Mouse (Mus musculus): ENCODE measurements around the gene Kcnk18.

Kcnk18 gene

DNA sequence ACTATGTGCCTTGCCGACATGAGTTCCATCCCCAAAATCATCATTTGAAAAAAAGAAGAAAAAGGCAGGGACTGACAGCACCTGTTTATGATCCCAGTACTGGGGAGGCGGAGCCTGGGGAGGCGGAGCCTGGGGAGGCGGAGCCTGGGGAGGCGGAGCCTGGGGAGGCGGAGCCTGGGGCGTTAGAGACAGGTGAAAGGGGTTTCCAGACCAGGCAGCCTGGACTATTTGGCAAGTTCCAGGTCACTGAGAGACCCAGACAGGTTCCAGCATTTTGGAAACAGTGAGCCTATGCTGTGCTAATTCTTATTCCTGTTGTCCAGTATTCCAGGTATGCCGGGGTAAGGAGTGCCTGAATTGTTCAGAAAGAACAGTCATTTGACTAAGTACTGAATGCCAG is at the start of gene Kcnk18:
Gene Kcnk18 (plus strand): TSS at position 224 of the 400 bp plus-strand sequence.
- no peak for DNase-seq

GRCm38 (mm10) chr19:59169936-59170765 is 48.9 kb upstream of the Kcnk18 start, which contains the start of gene Vax1:
Gene Vax1 (minus strand): TSS chr19:59170056.
- DNase-seq: no peak

DNA sequence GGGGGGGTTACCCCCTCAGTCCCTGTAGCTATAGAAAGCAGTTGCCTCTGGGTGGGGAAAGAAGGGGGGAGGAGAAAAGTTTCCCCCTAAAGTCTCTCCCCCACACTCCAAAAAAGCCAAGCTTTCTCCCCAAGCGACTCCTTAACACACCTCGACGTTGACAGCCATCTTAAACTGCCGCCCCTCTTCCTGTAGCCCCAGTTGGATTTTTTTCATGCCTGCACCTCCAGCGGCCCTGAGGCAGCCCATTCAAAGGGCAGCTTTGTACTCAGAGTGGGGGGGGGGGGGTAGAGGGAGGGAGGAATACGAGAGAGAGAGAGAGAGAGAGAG is 48.3 kb upstream of the Kcnk18 start:
- DNase-seq: no peak

DNA sequence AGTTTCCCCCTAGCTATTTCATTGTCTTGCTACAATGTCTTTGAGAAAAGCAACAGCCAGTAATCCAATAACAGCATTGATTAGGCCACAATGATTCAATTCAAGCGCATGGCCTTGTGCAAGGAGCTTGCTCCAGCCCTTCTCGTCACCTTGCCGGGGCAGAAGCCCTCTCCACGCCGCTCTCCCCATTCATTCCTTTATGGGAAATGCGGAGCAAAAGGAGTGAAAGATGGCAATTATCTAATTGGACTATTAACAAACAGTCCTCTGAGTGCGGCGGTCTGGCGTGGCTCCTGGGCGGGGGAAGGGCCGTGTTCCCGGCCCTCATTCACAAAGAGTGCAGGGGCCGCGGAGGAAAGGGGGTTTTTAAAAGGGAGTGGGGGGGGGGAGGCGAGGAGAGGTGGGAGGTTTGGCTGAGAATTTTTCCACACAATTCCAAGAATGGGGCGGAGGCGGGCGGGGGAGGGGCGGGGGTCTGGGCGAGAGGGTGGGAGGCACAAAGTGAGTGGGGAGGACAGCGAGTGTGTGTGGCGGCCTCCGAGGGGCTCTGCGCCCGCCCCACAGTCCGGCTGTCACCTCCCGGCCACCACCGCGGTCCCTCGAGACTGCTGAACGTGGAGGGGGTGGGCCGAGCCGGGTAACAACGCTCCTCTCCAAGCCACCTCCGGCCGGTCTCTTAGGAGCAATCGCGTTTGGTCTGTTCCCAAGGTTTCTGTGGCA is 47.7 kb upstream of the Kcnk18 start:
- DNase-seq: no peak

DNA sequence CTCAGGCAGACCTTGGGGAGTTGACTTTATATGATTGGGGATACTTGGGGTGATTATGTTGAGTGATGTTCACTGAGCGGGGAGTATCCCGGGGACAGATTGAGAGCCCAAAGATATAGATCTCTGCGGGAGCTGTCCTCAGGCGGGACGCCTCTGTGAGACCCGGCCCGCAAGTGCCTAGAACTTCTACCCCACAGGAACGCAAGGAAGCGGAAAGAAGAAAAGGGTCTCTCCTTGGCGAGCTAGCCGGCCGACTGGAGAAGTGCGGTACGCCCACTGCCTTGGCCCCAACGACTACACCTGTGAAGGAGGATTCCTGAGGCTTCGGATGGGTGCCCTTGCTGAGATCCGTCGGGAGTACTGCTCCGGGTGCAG is 47.2 kb upstream of the Kcnk18 start:
- no peak for DNase-seq

DNA sequence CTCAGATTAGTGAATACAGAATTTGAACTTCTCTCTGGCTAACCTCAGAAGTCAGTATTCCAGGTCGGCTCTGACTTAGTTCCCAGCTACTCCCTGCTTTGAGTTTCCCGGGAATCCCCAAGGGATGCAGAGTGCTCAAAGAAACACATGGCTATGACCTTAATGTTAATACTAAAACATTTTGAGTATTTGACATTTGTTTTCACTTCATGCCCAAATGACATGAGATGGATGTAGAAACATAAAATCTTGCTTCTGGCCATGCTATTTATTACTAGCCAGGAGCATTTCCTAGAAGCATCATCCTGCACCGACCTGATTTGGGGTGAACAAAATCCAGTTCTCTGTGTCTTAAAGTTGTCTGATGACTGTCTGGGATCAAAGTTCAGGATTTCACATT is 46.2 kb upstream of the Kcnk18 start:
- no peak for DNase-seq

DNA sequence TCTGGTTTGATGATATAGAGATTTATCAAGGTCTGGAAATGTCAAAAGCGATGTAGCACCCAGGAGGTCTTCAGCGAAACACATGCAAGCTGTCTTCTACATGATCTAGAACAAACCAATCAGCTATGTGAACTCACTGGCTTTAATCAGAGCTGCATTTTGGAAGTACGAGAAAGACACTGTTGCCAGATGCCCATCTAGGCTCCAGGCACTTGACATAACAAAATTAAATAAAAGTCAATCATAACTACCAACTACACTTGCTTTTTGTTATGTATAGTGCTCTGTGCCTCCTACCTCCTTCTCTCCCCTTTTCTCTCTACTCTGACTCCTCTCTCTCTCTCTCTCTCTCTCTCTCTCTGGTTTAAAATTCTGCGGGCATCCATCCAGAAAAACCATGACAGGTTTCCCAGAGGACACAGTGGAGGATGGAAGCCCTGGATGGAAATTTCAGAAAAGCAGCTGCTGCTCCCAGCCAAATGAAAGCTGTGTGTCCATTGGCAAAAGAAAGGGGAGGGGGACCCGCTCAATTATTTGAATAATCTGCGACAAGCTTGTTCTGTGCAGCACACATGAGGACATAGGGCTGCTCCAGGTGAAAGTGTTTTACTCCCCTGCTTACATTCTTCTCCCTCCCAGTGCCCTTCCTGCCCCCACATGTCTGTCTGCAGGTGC is 45.5 kb upstream of the Kcnk18 start:
- no peak for DNase-seq

- no peak for DNase-seq
Measured at GRCm38 (mm10) chr19:59184000-59184399, 35.0 kb upstream of the Kcnk18 start.

DNA sequence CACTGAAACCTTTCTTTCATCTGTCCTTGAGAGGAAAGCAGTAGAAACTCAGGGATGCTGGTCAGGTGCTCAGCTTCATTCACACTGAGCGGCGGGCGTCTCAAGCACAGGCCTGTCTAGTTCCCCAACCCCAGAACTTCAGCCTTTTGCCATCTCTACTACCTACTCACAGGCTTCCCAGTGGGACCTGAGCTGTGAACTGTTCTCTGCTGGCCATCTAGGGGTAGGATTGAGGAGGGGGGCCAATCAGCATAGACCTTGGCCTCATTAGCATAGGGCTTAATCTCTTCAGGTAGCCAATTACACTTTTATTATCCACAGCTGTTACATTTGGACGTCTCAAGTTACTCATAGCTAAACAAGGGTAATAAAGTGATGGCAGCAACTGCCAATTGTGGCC is 30.0 kb upstream of the Kcnk18 start:
- DNase-seq: no peak

- DNase-seq: no peak
Measured at GRCm38 (mm10) chr19:59190431-59191122, 28.4 kb upstream of the Kcnk18 start.

- no peak for DNase-seq
Measured at GRCm38 (mm10) chr19:59191123-59191505, 27.9 kb upstream of the Kcnk18 start.

GRCm38 (mm10) chr19:59192491-59192890 is 26.5 kb upstream of the Kcnk18 start:
- no peak for DNase-seq

DNA sequence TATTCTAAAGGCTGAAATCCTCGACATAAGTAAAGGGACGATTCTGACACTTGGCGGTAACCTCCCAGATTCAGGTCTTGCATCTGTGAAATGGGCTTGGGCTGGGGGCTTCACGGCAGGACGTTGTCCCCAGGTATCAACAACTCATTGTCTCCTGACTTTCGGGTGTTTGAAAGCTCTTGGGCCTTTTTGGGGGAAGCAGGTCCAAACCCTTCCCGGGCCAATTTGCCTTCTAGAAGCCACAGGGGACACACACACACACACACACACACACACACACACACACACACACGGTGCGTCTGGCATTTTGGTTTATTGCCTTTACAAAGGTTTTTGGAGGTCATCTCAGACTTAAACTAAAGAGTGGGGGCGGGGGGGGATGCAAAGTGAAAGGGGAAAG is 25.6 kb upstream of the Kcnk18 start:
- no peak for DNase-seq

DNA sequence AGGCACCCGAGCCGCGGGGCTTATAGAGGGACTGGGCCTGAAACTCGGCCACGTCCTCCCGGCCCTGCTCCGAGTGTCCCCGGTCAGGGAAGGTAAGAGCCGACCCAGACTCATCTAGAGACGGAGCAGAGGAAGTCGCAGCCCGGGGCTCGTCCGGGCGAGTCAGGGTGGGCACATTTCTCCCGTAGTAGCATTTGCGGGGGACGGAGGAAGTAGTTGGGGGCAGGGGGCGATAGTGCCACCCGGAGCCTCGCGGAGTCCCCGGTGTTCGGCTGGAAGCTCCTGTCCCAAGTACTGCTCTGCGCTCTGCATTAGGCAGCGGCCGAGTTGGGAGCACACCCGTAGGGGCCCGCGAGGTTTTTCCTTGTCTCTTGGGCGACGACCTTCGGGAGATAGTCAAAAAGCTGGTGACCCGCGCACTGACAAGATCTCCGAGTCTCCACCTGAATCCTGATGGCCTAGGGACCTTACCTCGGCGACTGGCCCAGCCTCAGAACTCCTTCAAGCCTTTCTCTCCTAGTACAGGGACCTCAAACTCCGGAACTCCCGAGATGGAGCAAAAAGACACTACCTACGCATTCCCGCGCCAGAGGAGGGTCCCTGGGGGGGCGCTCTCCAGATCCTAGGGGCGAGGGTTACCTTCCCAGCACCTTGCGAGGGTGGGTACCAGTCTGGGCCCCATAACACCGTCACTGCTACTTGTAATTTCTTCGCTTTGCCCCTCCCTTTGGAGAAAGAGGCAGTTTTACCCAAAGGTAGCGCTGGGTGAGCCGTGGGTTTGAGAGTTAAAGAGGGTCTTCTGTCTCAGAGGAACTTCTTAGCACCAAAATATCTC is 24.8 kb upstream of the Kcnk18 start:
- DNase-seq: peak; percentile 22

DNA sequence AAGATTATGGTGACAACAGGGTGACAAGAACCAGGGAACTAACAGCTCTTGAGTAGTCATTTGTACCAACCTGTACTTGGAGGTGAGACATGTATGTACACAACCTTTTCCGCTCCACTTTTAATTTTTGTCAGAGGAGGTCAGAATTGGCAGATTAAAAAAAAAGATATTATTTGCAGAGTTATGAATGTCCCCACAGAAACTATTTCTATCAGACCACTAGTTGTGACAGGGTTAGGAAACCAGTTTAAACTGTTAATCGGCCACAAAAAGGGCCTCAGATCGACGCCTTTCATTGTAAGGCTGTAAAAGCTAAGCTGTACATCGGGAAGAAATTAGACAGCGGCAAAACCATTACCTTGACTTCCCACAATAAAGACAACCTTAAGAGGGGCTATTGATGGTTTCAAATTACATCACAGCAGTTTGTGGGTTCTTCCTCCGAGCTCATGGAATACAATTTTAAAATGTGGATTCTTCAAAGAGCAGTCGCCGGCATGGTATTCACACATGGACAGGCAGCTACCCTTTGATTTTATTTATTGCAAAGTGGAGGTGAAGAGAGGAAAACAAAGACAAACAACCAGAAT is 23.7 kb upstream of the Kcnk18 start:
- DNase-seq: no peak

DNA sequence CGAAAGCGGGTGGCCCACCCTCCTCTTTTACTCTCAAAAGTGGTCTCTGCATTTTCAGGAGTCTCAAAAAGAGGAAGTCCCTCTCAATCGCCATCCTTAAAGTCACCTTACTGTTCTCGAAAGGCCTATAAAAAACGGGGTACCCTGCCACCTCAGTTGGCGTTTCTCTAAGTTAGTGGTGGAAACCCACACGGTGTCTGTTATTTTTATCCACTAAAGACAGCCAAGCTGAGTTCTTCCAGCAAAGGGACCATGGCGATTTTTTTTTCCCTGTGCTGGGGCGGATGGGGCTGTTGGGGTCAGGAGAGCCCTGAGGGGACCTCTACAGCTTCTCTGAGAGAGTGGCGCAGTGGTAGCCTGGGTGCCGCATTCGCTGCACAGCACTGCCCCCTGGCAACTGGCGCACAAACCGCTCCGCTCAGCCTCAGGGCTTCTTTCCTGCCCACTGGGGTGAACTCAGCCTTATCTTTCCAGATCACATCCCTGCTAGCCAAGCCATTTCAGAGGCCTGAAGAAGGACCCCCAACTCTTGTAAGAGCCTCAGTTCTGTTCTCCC is 22.8 kb upstream of the Kcnk18 start:
- peak; percentile 67 for DNase-seq

GRCm38 (mm10) chr19:59198161-59198560 is 20.9 kb upstream of the Kcnk18 start:
- DNase-seq: peak; percentile 88

GRCm38 (mm10) chr19:59208475-59208874 is 10.5 kb upstream of the Kcnk18 start:
- DNase-seq: peak; percentile 78

GRCm38 (mm10) chr19:59208986-59209385 is 10.0 kb upstream of the Kcnk18 start:
- no peak for DNase-seq

DNA sequence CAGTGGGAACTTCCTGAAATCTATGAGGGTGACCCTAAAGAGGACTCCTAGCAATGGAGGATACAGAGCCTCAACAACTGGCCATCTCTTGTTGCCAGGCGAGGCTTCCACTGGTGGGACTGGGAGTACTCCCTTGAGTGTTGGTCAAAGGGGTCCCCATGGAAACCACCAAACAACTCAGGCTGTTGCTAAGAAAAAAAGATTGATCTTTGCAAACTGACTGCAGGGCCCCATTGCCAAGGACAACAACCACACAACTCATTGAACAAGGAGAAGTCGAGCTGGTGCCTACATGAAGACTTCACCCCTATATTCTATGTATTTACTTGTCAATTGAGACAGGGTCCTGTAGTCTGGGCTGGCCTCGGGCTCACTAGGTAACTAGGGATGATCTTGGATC is 2.1 kb upstream of the Kcnk18 start:
- no peak for DNase-seq

- no peak for DNase-seq
Measured at GRCm38 (mm10) chr19:59221131-59221530, 2.1 kb downstream of the Kcnk18 start.

DNA sequence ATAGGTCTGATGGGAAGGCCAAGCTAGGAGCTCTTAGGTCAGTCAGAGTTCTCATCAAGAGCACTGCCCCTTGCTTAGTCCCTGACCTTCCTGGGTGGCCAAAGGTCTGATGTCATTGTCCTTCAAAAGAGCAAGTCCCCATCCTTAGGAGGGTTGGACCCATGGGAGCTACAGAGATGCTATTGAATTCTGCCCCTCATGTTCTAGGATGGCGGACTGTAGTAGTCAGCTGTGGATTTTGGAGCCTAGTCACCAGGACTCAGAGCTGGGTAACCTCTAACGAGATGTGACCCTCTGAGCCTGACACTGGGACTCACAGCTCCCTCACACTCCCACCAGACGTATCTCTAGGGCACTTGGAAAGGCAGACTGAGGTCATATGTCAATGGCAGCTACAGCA is 9.4 kb downstream of the Kcnk18 start:
- no peak for DNase-seq

Measured in thymus, postnatal 4 days (tissue).